Mouse (Mus musculus): ENCODE results near the gene Gpr150.

The Gpr150 gene

DNA sequence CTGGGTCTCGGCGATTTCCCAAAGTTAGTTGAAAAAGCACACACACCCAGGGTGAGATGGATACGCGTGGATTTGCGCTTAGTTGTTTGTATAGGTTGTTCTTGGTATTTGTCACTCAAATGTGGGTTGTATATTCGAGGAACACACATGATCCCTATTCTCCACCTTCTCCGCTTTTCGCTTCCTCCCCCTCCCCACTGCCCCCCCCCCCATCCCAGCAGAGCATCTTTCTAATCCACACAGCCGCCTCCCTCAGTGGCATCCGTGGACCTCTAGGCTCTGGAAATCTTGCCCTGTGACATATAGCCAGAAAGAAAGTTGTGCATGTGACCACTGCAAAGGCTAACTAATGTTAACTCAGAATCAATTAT, at the start of gene Gpr150:
Gene Gpr150 (minus strand): TSS at position 101 of the 371 bp plus-strand sequence.
- no peak for DNase-seq (ENCODE audit: low spot score in 2 of 2)

DNA sequence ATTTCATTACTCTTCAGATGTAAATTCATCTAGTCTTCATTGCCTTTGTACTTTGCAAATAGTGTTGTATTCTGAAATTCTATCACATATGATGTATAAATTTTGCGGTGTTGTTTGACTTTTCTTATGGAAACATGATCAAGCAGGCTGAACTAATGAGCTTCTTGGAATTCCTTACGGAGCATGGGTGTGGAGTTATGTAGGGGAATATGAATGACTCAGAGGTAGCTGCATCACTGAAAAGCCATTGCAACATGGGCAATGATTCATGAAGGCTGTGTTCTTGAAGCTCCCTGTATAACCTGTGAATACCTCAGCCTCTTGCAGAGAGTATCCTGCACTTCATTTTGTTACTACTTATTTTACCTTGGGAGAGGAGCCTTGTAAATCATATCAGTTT, 45.2 kb upstream of the Gpr150 start:
- DNase-seq (ENCODE audit: low spot score in 2 of 2) = no peak

DNA sequence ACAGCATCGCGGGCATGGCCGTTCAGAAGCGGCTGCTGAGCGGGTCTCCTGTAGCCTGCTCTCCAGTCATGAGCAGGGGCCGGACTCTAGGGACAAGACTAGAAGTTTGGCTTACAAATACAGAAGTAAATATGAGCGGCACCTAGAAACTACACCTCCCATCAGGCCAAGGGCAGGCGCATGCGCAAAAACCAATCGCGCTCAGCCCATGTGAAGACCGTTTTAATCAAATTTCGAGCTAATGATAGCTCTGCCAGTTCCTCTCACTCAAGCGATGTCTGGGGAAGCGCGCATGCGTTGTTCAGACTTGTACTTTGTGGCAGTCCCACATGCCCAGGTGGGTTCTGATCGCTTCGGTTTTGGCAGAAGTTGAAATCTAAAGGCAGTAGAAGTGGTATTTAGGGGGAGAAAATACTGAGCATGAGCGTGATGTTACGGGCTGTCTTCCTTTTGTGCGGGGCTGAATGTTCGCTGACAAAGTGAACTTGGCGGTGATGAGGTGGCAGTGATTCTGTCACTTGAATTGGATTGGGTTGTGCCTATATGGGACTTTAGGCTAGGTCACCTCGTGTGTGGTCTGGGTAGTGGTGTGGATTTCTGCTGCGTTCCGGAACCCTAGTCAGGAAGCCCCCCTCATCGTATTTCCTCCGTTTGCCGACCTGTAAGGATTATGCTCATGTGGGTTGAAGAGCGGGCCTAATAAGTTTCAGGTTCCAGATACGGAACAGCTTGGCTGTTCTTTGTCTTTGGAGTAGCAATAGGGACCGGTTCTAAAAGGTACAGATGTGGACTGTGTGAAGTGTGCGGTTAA, 41.9 kb upstream of the Gpr150 start, which contains the start of the genes Arsk and Ttc37:
Gene Arsk (minus strand): TSS at position 168 of the 811 bp plus-strand sequence.
Gene Ttc37 (plus strand): TSS at position 242 of the 811 bp plus-strand sequence.
- peak; percentile 94 to 95 for DNase-seq (ENCODE audit: low spot score in 2 of 2)

DNA sequence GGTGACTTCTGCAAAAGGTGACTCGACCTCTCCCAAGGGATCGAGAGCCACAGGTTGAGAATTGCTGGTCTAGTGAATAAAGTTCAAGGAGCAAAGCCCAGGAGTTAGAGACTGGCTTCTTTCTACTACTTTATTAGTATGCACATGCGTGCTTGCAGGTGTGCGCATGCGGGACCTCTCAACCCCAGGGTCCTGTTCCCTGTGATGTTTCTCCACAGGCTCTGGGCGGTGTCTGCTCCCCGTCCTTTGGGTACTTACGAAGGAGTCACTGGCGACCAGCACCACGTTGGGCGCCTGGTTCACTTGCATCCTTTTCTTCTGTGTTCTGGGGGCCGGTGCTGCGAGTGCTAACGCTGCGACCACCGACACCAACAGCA, 41.3 kb upstream of the Gpr150 start:
- peak in 1 of 2 experiments; percentile 46 for DNase-seq (ENCODE audit: low spot score in 2 of 2)

DNA sequence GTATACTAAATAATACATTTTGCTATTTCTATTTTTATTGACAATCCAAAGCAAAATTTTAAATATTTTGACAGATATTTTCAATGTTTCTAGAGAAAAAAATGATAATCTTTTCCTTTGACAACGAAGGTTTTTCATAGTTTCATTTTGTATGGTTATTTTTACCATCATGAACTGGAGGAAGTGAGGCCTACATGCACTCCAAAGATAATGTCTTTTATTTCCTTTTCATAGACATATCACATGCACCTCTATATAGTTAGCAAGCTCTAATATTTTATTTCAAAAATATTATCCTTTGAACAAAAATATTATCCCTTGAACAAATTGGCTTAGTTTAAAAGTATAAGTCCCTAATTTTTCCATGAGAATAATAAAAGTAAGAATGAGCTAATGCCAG, 17.5 kb upstream of the Gpr150 start:
- no peak for DNase-seq (ENCODE audit: low spot score in 2 of 2)

DNA sequence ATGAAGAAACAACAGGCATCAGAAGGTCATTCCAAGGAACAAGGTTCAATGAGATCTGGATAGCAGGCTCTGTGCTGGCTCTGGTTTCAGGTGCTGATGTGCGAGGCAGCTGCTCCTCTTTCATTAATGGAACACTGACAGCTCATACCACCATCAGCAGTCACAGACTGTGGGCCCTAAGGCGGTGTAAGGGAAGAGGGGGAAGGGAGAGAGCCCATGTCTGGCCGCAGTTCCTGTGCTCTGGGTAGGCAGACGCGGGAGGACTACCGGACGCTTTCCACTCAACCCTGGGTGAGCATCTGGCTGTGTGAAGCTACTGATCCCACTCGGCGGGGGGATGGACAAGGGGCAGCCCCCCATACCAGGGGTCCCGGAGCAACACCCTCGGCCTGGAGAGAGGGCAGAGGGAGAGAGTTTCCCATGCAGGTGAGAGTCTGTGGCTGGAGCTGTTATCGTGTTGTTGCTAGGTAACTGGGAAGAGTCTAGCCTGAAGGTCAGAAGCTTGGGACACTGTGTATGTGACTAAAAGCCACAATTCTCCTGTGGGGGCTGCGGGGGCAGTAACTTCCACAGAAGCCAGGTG, 7.7 kb upstream of the Gpr150 start:
- no peak for DNase-seq (ENCODE audit: low spot score in 2 of 2)

DNA sequence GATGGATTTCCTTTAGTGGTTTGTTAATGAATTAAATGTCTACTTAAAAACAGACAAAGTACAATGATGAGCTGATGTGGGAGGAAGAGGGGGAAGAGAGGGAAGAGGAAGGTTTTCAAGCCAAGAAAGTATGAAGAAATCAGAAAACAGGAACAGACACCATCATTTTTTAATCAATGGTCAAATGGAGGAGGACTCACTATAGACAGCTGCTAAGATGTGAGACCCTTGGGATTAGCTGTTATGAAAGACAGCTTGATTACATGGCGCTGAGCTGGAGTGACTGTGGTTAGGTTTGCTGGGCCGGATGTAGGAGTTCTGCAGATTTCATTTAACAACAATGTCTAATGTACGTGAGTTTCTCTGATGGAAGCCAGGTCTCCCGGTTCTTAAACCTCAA, 6.8 kb upstream of the Gpr150 start:
- DNase-seq (ENCODE audit: low spot score in 2 of 2) = no peak

DNA sequence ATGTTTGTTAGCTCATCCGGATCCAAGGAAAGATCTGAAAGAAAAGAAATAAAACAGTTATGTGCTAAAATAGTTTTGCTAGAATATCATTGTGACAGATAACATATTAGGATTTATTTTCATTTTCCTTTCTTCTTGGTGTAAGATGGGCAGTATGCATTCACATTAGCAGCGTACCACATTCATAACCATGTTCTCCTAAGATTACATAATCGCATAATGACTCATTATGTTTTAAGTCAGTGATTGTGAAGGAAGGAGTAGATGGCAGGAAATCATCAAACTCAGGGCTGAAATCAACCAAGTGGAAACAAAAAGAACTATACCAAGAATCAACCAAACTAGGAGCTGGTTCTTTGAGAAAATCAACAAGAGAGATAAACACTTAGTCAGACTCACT, 5.8 kb upstream of the Gpr150 start:
- DNase-seq (ENCODE audit: low spot score in 2 of 2) = no peak

DNA sequence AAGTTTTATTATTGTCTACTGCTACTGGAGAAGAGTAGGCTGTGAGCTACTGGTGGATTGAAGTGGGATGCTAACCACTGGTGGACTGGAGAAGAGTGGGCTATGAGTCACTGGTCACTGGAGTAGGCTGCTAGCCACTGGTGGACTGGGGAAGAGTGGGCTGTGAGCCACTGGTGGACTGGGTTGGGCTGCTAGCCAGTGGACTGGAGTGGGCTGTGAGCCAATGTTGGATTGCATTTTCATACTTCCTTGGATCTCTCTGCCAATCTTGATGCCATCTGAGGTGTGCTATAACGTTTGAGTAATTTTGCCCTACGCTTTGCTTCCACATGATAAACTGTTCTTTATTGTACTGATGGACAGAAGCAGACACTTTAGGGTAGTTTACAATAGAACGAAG, 5.3 kb upstream of the Gpr150 start:
- DNase-seq (ENCODE audit: low spot score in 2 of 2) = no peak

DNA sequence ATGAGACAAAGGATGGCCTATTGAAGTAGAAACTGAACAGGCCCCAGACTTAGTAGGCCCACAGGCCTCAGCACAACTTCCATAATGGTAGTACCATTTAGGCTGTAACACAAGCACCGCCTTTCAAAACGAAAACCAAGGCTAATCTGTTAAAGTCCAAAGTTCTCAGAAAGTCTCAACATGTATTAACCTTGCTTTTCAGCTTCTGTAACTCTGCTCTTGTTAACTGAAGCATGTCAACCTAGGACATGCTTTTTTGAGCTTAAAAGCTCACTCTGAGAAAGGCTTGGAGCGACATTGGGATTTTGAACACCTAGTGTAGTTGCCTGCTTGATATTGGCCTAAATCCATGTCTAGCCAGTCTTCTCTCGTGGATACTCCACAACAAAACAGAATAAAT, 2.8 kb upstream of the Gpr150 start:
- DNase-seq (ENCODE audit: low spot score in 2 of 2) = no peak

DNA sequence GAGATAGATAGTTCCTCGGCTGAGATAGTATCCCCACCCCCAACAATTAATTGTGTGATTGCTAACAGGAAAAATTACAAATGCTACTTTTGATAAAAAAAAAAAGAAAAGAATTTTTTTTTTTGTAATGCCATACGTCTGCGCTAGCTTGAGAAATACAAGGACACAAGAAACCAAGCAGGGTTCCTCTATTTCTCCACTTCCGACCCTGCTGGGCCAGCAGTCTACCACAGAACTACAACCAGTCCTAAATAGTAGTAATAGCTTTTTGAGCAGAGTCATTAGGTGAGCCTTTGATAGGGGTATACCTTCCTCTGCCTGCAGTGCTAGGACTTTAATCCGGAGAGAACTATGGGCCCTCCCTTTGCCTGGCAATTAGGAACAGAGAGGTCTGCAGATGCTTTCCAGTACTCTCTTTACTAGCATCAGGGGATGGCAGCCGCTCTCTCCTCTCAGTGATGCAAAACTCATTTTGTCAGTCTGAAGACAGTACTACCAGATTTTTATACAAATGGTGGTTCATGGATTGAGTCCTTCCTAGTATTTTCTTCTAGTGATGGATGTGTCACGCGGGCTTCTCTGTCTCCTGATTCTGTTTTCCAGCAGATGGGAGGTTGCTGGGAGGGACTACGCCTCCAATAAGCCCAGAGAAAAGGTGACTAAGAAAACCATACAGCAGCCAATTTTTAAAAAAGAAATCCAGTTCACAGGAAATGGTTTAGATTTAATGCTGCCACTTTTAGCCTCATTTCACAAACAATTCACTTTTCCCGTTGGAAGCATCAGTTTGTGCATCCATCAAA, 672 bp upstream of the Gpr150 start:
- DNase-seq (ENCODE audit: low spot score in 2 of 2) = peak; percentile 47 to 52

DNA sequence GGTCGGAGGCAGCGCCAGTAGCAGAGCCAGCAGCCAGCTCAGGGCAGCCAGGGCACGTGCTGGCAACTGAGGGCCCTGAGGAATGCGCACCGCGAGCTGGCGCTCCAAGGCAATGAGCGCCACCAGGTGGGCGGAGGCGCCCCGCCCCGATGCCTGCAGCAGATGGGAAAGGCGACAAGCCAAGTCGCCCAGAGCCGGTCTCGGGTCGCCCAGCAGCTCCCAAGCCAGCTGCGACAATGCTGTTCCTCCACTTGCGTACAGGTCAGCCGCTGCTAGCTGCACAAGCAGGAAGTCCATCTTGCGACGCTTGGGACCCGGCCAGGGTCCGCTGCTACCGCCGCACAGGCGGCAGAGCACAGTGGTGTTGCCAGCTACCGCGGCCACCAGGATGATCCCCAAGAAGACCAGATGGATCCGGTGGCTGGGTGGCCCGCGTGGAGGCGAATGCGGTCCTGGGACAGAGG, 503 bp downstream of the Gpr150 start:
- peak; percentile 76 to 81 for DNase-seq (ENCODE audit: low spot score in 2 of 2)

DNA sequence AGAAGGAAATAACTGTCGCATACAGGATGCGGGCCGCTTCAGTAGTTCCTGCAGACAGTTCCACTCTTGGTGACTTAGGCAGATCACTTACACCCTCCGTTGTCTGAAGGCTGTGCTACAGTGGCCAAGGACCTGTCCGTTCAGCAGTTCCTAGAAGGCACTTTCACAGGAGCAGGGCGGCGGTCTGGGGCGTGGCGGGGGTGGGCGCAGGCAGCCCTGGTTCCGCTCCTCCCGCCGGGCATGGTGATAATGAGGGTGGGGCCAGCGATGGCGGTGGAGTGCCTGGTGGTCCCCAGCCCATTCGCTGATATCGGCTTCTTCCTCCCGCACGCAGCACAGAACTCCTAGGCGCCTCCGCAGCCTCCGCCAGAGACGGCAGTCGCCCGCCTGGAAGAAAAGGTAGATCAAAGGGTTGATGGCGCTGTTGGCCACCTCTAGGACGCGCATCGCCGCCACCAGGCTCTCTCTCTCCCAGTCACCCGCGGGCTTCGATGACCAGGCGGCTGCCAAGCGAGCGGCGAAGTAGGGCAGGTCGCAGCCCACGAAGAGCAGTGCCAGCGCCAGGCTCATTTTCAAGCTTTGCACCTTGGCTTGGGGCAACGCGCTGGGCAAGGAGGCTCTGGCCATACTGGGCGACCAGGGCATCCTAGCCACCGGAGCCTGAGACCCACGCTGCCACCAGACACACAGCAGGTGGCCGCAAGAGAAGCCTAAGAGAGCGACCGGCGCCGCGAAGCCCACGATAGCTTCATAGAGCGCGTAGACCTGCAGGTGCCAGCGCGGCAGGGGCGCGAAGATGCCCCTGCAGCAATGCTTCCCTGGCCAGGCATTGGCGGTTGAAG, 1.2 kb downstream of the Gpr150 start:
- DNase-seq (ENCODE audit: low spot score in 2 of 2) = peak; percentile 44 to 56

DNA sequence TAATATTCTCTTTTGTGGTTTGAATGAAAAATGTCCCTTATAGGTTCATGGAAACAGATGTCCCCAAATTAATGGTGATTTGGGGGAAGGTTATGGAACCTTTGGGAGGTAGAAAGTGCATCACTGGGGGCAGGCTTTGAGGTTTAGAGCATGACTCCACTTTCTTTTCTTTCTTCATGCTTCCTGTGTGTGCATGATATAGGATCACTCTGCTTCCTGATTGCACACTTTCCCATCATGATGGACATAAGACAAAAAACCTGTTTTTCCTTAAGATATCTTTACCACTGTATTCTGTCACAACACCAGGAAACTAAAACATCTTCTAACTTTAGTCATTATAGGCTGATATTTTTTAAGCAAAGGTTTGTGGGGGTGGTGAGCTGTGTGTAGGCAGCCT, 11.8 kb downstream of the Gpr150 start:
- DNase-seq (ENCODE audit: low spot score in 2 of 2) = no peak

DNA sequence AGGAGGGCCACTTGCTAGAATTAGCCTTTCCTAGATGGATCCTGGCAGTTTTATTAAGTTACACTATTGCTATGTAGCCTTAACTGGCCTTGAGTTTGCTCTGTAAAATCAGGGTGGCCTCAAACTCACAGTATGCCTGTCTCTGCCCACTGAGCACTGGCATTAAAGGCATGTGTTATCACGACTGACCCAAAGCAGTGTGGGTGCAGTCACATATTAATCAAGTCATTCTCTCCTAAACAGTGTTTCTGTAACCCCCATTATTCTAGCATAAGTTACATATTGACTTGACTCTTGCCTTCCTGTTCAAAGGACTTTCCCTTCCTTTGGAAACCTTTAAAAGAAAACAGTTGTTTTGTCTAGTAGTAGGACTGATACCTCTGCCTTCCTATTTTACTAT, 14.3 kb downstream of the Gpr150 start:
- no peak for DNase-seq (ENCODE audit: low spot score in 2 of 2)

DNA sequence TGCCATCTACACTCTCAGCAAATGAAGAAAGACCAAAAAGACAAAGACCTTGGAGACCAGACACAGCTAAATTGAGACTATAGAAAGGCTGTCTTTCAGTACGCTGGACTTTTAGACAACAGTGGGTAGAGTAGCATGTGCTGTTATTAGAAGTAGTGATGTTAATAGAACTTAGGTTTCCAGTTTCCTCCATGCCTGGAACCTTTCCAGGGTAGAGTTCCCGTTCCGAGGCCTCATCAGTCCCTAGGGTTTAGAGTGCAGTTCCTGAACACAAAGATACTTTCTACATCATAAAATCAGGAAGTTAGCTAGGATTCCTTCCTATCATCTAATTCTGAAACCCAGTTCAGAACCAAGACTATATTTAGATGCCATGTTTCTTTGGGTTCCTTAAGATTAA, 32.2 kb downstream of the Gpr150 start:
- no peak for DNase-seq (ENCODE audit: low spot score in 2 of 2)

DNA sequence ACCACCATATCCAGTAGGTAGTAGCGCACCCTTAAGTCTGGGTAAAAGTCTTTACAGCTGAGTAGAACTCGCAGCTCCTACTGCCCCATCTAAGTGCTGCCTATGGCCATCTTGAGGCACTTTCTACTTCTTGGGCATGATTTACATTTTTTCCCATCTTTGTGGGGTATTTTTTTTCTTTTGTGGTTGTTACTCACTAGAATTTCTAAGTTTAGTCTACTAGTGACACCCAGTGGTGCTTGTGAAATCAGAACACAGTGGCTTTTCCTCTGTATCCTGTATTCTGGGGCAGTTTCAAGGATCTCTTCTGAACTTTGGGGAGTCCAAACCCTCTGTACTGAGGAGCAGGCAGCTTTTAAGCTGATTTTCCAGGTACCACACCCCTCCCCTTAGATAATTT, 35.0 kb downstream of the Gpr150 start:
- peak; percentile 31 to 37 for DNase-seq (ENCODE audit: low spot score in 2 of 2)

DNA sequence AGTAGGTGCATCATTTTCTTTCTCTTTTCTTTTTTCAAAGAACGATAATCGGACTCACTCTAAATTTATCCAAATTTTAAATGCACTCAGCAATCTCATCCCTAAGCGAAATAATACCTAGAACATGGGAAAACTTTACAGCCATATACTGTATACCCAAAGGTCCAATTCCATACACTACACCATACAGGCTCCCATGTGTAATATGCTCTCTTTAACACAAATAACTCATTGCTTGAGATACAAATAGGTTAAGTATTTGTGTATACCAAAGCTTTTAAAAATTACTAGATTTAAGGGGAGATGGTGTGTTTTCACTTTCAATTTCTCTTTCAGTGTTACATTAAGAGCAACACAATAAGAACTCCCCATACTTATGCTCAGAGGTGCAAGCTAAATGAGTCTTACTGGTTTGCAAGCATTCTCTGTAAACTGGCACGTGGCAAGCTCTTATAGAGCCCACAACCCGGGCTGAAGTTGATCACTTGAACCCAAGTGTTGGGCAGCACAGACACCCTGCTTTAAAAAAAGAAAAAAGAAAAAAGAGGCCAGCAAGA, 37.9 kb downstream of the Gpr150 start:
- DNase-seq (ENCODE audit: low spot score in 2 of 2) = no peak

DNA sequence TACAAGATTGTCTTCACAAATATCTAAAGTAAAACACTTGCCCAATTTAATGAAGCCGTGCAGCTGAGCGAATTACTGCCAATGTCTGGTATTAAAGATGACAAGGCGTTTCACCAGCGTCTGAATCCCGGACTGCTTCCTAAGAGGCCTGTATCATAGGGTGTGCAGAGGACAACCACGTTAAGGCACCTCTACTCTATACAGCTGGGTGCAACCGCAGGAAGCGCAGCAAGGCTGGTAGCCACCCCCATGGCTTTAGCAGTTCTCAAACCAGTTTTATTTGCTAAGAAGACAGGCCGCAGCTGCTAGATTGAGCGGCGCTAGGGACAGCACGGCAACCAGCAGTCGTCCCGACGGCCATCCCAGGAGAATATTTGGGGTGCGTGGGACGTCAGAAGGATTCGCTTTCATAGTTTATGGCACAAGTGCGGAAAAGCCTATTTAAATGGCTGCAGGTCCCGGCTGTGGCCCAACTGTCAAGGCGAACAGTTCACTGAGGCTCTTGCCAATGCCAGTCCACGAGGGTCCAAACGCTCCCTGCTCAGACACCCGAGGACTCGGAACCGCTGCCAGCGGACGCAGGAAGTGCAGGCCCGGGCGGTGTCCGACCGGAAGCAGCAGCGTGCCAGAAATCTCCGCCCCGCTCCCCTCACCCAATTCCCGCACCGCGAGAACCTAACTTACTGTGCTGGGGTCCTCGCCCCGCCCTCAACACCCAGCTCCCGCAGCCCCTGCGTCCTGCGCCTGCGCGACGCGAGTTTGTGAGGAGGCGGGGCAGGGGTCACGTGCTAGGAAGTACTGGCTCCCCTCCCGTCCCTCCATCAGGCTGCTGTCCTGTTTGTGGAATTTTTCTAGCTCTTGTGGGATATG, 38.6 kb downstream of the Gpr150 start, which contains the start of gene Rfesd:
Gene Rfesd (minus strand): TSS at position 746 of the 870 bp plus-strand sequence.
- DNase-seq (ENCODE audit: low spot score in 2 of 2) = peak; percentile 95

DNA sequence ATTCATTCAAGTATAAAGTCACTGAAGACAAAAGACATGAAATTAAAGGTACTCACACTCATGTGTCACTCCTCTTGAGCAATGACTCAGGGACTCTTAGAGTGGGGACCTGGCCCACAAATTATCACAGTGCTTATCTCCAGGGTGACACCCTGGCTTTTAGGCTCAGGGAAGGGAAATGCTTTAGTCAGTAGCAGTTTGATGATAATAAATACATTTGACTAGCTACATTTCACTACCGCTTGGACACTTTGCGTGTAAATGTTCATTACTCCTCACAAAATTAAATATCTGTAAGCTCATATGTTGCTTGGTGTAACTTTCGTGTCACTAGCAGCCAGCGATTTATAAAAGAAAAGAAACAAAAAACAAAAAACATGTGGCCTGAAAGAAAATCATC, 39.3 kb downstream of the Gpr150 start:
- DNase-seq (ENCODE audit: low spot score in 2 of 2) = no peak
